8 mouse cellular contexts compared by ENCODE assay signal in genomic region chr17:45686716-45687115, GRCm38 (mm10). TPM values are rescaled to one million over a fixed set of nuclear protein-coding genes. Genes with fewer than 3 reads are reported as not detected.
A peak's percentile ranks its signal among the peaks of the same experiment; 100 is the strongest.
DNase-seq lines count a peak whose midpoint lies in the region; ATAC-seq and TF ChIP-seq lines count a peak whose summit lies in the region.

Gene Tmem63b, minus strand, starts transcription at chr17:45686905.

- peak within 1 kb of the TSS; percentile 76 for H3K4me2 ChIP-seq in lung, embryonic 15.5 days
- H3K4me2 ChIP-seq in forebrain, embryonic 16.5 days (ENCODE audit: low read length), result peak within 1 kb of the TSS; percentile 76
- peak within 1 kb of the TSS; percentile 77 for H3K4me2 ChIP-seq in hindbrain, embryonic 15.5 days
- peak within 1 kb of the TSS; percentile 100 for H3K4me2 ChIP-seq in liver, postnatal 0 days (ENCODE audit: low read depth, low read length)
- peak within 1 kb of the TSS; percentile 78 for H3K4me2 ChIP-seq in stomach, embryonic 16.5 days (ENCODE audit: low read depth, low read length)

- WGBS in lung, embryonic 15.5 days, result 5% methylated on average over 12 of the region's 12 CpGs
- 6% methylated on average over 12 of the region's 12 CpGs for WGBS in forebrain, embryonic 16.5 days
- 10% methylated on average over 12 of the region's 12 CpGs for WGBS in hindbrain, embryonic 15.5 days
- 4% methylated on average over 12 of the region's 12 CpGs for WGBS in liver, postnatal 0 days (ENCODE audit: insufficient replicate concordance)
- 4% methylated on average over 12 of the region's 12 CpGs for WGBS in stomach, embryonic 16.5 days

- H3K27me3 ChIP-seq in lung, embryonic 15.5 days, result no peaks in the 10 kb centered on the region
- no peaks in the 10 kb centered on the region for H3K27me3 ChIP-seq in forebrain, embryonic 16.5 days (replicated peaks; ENCODE audit: control insufficient read depth, insufficient read depth, low read length)
- no peaks in the 10 kb centered on the region for H3K27me3 ChIP-seq in hindbrain, embryonic 15.5 days
- no peaks in the 10 kb centered on the region for H3K27me3 ChIP-seq in liver, postnatal 0 days (ENCODE audit: insufficient read depth, low read length)
- no peaks in the 10 kb centered on the region for H3K27me3 ChIP-seq in stomach, embryonic 16.5 days (ENCODE audit: control insufficient read depth, insufficient read depth, low read length)

- TF ChIP-seq CTCF in liver, postnatal 0 days (IDR thresholded peaks at IDR 0.05; ENCODE audit: low read depth), result no peak

- H3K4me1 ChIP-seq in lung, embryonic 15.5 days, result peaks cover 31% of the 10 kb centered on the region
- H3K4me1 ChIP-seq in forebrain, embryonic 16.5 days (replicated peaks; ENCODE audit: control insufficient read depth, insufficient read depth, low read length), result peaks cover 22% of the 10 kb centered on the region
- H3K4me1 ChIP-seq in hindbrain, embryonic 15.5 days (replicated peaks), result peaks cover 29% of the 10 kb centered on the region
- H3K4me1 ChIP-seq in liver, postnatal 0 days (ENCODE audit: insufficient read depth), result peaks cover 22% of the 10 kb centered on the region
- H3K4me1 ChIP-seq in stomach, embryonic 16.5 days (ENCODE audit: control insufficient read depth, insufficient read depth, low read length), result peaks cover 23% of the 10 kb centered on the region

- DNase-seq in lung, adult 18-20 months, result no peak
- DNase-seq in liver, postnatal 0 days, result no peak
- no peak for DNase-seq in frontal cortex, postnatal 14 days (ENCODE audit: low spot score in 2 of 2)

- H3K4me3 ChIP-seq in lung, embryonic 15.5 days, result peak within 1 kb of the TSS; percentile 93
- peak within 1 kb of the TSS; percentile 89 for H3K4me3 ChIP-seq in forebrain, embryonic 16.5 days (replicated peaks; ENCODE audit: low read length)
- H3K4me3 ChIP-seq in hindbrain, embryonic 15.5 days, result peak within 1 kb of the TSS; percentile 84
- H3K4me3 ChIP-seq in liver, postnatal 0 days (ENCODE audit: low read depth, low read length), result peak within 1 kb of the TSS; percentile 94
- H3K4me3 ChIP-seq in stomach, embryonic 16.5 days (replicated peaks; ENCODE audit: low read length), result peak within 1 kb of the TSS; percentile 92

- ATAC-seq in lung, embryonic 15.5 days (ENCODE audit: borderline replicate concordance, extremely low read depth, low FRiP score, low TSS enrichment), result no peak
- peak; percentile 57 for ATAC-seq in activated CD4-positive, CD25-positive, alpha-beta regulatory T cell, adult 4 months
- no peak; the same call in 1 of the 2 replicates for ATAC-seq in forebrain, embryonic 16.5 days
- peak; percentile 3; the same call in 1 of the 2 replicates for ATAC-seq in hindbrain, embryonic 15.5 days (ENCODE audit: low FRiP score, low read depth)
- ATAC-seq in liver, postnatal 0 days, result peak; percentile 20
- ATAC-seq in stomach, embryonic 16.5 days (ENCODE audit: insufficient read depth, low FRiP score), result no peak

- H3K36me3 ChIP-seq in lung, embryonic 15.5 days, result no peaks in the 10 kb centered on the region
- H3K36me3 ChIP-seq in forebrain, embryonic 16.5 days (ENCODE audit: control insufficient read depth, insufficient read depth), result no peaks in the 10 kb centered on the region
- no peaks in the 10 kb centered on the region for H3K36me3 ChIP-seq in hindbrain, embryonic 15.5 days
- H3K36me3 ChIP-seq in liver, postnatal 0 days (replicated peaks; ENCODE audit: insufficient read depth, low read length), result 0 out of 2 replicates have a peak, but pooled peaks cover 3% of the 10 kb centered on the region
- no peaks in the 10 kb centered on the region for H3K36me3 ChIP-seq in stomach, embryonic 16.5 days (ENCODE audit: control insufficient read depth, insufficient read depth, low read length)

- peak within 1 kb of the TSS; percentile 83 for H3K27ac ChIP-seq in lung, embryonic 15.5 days
- H3K27ac ChIP-seq in forebrain, embryonic 16.5 days (ENCODE audit: low read length), result peak within 1 kb of the TSS; percentile 87
- H3K27ac ChIP-seq in hindbrain, embryonic 15.5 days (replicated peaks), result peak within 1 kb of the TSS; percentile 93
- H3K27ac ChIP-seq in liver, postnatal 0 days (ENCODE audit: low read depth), result peak within 1 kb of the TSS; percentile 79
- H3K27ac ChIP-seq in stomach, embryonic 16.5 days (ENCODE audit: low read length), result peak within 1 kb of the TSS; percentile 85

- H3K9ac ChIP-seq in lung, embryonic 15.5 days, result peak within 1 kb of the TSS; percentile 95
- H3K9ac ChIP-seq in forebrain, embryonic 16.5 days (replicated peaks; ENCODE audit: low read depth, low read length), result peak within 1 kb of the TSS; percentile 84
- peak within 1 kb of the TSS; percentile 88 for H3K9ac ChIP-seq in hindbrain, embryonic 15.5 days
- peak within 1 kb of the TSS; percentile 94 for H3K9ac ChIP-seq in liver, postnatal 0 days (replicated peaks)
- peak within 1 kb of the TSS; percentile 94 for H3K9ac ChIP-seq in stomach, embryonic 16.5 days (ENCODE audit: low read length)

- no peaks in the 10 kb centered on the region for H3K9me3 ChIP-seq in lung, embryonic 15.5 days
- no peaks in the 10 kb centered on the region for H3K9me3 ChIP-seq in forebrain, embryonic 16.5 days (ENCODE audit: control insufficient read depth, low read length)
- no peaks in the 10 kb centered on the region for H3K9me3 ChIP-seq in hindbrain, embryonic 15.5 days
- H3K9me3 ChIP-seq in liver, postnatal 0 days (ENCODE audit: low read length), result no peaks in the 10 kb centered on the region
- no peaks in the 10 kb centered on the region for H3K9me3 ChIP-seq in stomach, embryonic 16.5 days (replicated peaks; ENCODE audit: control insufficient read depth, low read length)

- TF ChIP-seq EP300 in liver, postnatal 0 days (IDR thresholded peaks at IDR 0.05; ENCODE audit: low read depth), result no peak

RNA-seq across cellular contexts. Expression of gene Tmem63b, which starts in this region (rescaled TPM):
- 41.3 and 48.0 TPM in 2 replicates for polyA plus RNA-seq in lung, embryonic 15.5 days (2015; fragmentation: Nextera tagmentation; extraction: Ambion mirVana)
- polyA plus RNA-seq in activated CD4-positive, CD25-positive, alpha-beta regulatory T cell, adult 4 months (2017; shearing (Covaris generic)), result 1 to 10 TPM; 2.7 to 3.6 TPM
- polyA plus RNA-seq in forebrain, embryonic 16.5 days (2015; fragmentation: Nextera tagmentation; extraction: Ambion mirVana), result 126 and 140 TPM in 2 replicates
- polyA plus RNA-seq in hindbrain, embryonic 15.5 days (2015; fragmentation: Nextera tagmentation; extraction: Ambion mirVana), result 149 and 155 TPM in 2 replicates
- polyA plus RNA-seq in liver, postnatal 0 days (2015; fragmentation: Nextera tagmentation; extraction: Ambion mirVana), result 15.1 and 16.9 TPM in 2 replicates
- polyA plus RNA-seq in stomach, embryonic 16.5 days (2015; fragmentation: Nextera tagmentation; extraction: Ambion mirVana), result 33.6 and 34.4 TPM in 2 replicates

Comparison
In these comparisons a context has a peak if more than half of its experiments do, and no peak if none do; other contexts are left out.
1. ATAC-seq: peak in activated CD4-positive, CD25-positive, alpha-beta regulatory T cell, adult 4 months (single experiment), hindbrain, embryonic 15.5 days (single experiment) and liver, postnatal 0 days (single experiment); none in lung, embryonic 15.5 days (single experiment), forebrain, embryonic 16.5 days (single experiment) and stomach, embryonic 16.5 days (single experiment).
2. Peak in every context shown above with its lines, with median percentiles within 50 percentile points of each other: H3K27ac ChIP-seq, H3K4me2 ChIP-seq, H3K4me3 ChIP-seq and H3K9ac ChIP-seq.